Mouse (Mus musculus) adrenal gland, adult 2 months (tissue): ENCODE measurements at regions not wholly inside any gene's neighbourhood (a gene's known extent, or its start where the extent isn't known, plus 50 kb on each side); places are given as distances from the start of the nearest gene placed in this dataset.
A peak's percentile ranks its signal among the peaks of the same experiment; 100 is the strongest.

ENCODE experiments used
- DNase-seq: peaks from one replicate; pipeline ENCODE4 v3.0.0; 2021

DNA sequence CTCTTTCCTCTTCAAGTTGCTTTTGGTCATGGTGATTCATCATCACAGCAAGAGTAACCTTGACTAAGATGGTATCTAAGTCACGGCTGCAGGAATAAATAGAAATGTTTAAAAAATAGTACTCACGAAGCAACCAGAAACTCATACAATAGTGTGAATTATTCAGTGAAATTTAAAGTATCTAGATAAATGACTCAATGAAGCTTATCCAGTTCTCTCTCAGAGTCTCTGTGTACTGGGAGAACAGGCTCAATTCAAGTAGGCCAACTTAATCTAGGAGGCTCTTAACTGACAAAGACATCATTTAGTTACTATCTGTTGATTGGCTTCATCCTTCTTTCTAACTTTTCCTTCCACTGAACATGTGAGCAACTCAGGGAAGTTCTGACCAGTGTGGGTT is 175.5 kb upstream of the Pcdh15 start:
- DNase-seq = no peak

DNA sequence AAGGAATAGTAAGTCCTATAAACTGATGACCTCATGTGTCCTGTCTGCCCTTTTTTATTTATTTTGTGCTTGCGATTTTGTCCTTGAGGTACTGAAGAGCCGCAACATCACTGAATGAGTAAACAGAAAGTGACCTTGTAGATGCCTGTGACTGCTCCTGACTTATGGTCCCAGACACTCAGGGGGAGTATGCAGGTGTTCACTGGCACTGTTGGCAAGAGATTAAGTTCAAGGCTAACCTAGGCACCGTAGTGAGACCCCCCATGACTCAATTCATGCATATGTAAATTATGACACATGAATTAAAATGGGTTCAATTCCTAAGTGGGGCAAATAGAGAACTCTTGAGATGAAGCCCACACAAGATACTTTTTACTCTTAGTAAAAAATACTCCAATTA is 142.2 kb upstream of the Pcdh15 start:
- DNase-seq = peak; percentile 4

DNA sequence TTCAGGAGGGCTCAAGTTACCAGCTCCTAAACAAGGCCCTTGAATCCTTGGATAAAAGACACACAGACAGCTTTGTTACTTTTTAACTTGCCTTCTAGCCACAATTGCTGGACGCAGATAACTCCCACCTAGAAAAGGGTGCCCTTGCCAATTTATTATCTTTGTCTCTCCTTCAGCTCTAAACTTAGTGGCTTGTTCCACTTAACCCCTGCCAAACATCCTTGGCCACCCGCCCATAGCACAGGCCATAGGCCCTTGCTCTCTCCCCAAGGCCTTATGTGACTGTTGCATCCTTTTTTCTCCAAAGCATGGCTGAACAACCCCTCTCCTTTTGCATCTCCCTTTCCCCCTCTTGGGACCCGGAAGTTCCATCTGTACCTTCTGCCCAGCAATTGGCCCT is 139.1 kb upstream of the Pcdh15 start:
- DNase-seq = no peak

DNA sequence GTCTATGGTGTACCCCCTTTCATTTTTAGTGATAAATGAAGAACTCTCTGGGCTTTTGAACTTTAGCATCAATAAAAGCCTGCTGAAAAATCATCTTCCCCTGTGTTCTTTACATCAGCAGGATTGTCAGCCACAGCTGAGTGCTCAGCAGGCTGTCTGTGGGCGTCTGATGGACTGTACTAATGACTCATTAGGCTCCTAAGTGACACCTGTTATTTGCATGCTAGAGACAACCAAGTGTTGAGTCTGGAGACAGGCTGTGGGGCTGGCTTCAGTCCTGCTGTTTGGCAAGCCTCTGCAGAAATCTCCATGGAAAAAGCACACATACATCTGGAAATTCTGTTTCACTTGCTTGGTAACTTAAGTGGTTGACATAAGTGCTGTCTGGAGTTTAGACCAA is 117.8 kb upstream of the Pcdh15 start:
- no peak for DNase-seq

DNA sequence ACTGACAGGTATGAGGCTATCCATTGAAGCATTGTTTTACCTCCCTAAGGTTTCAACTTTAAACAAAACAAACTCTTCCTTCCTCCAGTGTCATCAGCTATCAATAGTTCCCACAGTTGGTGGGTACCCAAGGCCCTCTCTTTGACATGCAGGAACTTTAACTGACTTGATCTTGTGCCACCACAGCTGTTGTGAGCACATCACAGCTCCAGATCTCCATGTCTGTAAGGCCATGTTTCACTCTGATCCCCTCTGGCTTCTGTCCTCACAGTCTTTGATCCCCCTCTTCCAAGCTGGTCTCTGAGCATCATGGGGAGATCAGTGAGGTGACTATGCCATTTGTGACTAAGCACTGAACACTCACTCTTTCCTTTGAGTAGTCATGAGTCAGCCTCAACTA is 110.8 kb upstream of the Pcdh15 start:
- DNase-seq = no peak

DNA sequence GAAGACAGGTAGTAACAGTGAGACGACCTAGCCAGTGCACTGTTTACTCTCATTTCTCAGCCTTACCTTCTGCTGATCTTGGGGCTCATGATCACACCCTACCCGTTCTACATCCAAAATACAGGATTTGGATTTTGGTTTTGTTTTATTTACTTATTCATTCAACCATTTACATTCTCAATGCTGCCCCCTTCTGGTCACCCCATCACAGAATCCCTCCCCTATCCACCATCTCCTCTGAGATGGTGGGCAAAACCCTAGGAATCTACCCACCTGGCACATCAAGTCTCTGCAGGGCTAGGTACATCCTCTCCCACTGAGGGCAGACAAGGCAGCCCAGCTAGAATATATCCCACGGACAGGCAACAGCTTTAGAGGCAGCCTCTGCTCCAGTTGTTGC is 88.2 kb upstream of the Pcdh15 start:
- no peak for DNase-seq

DNA sequence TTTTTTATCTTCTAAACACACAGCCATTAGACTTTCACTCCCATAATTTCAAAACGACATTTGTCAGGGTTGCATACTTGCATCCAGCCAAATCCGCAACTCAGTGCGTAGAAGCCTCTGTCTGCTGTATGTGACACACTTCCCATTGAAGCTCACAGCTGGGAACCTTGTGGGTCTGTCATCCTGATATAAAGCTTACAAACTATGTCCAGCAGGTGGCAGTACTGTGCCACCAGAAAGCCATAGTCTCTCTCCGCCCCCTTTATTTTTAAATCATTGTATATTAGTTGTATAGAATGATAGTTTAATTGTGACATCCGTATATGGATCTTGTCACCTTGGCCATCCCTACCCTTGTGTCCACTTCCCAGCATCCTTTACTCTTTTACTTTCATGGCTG is 87.3 kb upstream of the Pcdh15 start:
- DNase-seq = no peak

DNA sequence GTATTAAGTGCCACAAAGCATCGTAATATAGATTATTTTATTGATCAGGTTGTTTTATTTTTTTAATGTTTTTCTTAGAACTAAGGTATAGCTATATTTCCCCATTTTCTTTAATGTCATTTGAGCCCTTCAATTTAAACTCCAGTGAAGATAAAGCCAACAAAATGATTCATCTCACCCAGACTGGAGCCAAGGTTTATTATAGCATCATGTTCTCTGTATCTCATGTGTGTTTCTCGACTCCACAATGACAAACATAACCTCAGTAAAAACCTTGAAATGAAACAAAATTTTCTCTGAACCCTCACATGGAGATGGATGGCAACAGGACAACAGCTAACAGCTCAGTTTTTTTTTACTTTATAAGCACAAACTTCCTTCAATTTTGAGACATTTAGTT is 61.7 kb upstream of the Pcdh15 start:
- no peak for DNase-seq

DNA sequence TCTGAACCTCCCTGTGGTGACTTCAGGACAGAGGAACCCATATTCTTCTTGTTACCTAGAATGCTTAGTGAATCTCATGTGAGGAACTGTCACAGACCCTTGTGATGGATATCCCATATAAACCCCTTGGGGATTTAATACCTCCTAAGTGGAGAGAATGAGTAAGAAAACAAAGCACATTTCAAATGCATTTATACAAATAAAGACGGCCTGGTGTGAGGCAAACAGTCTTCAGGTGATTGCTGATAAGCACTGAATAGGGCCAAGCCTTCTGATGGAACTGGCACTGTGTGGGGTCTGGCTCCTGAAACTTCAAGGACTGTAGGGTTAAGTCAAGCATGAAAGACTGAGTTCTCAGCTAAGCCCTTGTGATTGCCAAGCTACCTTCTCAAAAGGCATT is 59.6 kb upstream of the Pcdh15 start:
- no peak for DNase-seq
